Mouse (Mus musculus) lung, postnatal 10 days (tissue): ENCODE measurements around the gene BC035044.
A peak's percentile ranks its signal among the peaks of the same experiment; 100 is the strongest.
"Not testable (repeated sequence)": the region's sequence is repeated elsewhere in the genome, so short reads cannot be mapped to it uniquely, and the experiment has no call there.

ENCODE experiments used
- DNase-seq: peaks from one replicate; pipeline ENCODE4 v3.0.0; 2021

Gene BC035044

GRCm38 (mm10) chr6:128890948-128891355, at the start of gene BC035044:
BC035044 (minus strand) TSS chr6:128891126.
- DNase-seq, result no peak

GRCm38 (mm10) chr6:128935889-128936665, 45.2 kb upstream of the BC035044 start:
- DNase-seq, result not testable (repeated sequence)

DNA sequence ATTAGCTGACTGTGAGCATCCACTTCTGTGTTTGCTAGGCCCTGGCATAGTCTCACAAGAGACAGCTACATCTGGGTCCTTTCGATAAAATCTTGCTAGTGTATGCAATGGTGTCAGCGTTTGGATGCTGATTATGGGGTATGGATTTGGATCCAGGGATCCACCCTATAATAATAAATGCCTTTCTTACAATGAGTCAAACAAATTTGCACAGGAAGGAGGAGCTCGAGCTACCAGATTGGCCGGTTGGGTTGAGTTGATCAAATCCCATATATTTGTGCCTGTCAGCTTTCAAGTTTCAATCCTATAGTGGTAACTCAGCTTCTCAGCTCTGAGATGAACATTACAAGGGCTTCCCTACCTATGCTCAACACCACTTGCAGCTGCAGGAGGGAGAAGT, 43.2 kb upstream of the BC035044 start, which contains the start of gene Clec2g:
Clec2g (plus strand) TSS at position 301 of the 400 bp plus-strand sequence.
- DNase-seq, result not testable (repeated sequence)

GRCm38 (mm10) chr6:128933050-128933449, 42.1 kb upstream of the BC035044 start:
- DNase-seq, result no peak

DNA sequence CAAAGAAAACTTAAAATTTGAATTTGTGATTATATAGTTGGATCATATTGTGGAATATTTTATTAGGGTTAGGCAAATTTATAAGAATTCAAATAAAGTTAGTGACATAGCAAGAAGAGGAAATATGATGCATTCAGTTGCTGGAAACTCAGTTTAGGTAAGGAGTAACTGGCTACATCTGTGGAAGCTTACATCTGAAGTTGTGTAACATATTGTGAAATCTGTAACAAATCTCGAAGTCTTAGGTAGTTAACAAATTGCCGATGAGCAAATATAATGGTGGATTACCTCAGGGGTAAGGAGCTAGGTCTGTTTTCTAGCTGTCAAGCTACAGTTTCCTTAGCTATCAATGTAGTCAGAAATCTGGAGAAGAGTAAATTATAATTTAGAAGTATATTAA, 26.4 kb upstream of the BC035044 start:
- DNase-seq, result no peak

GRCm38 (mm10) chr6:128913598-128914254, 22.8 kb upstream of the BC035044 start:
- no peak for DNase-seq

- DNase-seq, result not testable (repeated sequence)
These were observed 10.0 kb upstream of the BC035044 start for GRCm38 (mm10) chr6:128900796-128901552.

DNA sequence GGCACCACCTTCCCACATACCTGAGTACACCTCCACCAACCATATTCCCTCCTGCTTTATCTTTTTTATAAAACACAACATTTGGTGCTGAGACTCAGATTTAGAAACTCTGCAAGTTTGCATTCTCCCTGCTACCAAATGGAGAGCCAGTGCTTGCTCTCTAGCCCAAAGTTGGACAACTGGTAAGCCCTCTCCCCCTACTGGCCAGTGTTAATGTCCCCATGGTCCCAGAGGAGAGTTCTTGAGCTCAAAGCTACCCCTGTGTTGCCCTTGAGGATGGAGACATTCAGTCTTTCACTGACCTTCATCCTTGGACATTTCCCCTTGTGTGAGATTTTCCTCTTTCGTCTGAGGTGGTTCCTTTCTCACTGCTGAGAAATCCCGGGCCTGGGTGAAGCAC, 9.1 kb upstream of the BC035044 start:
- no peak for DNase-seq

GRCm38 (mm10) chr6:128895404-128896001, 4.6 kb upstream of the BC035044 start:
- DNase-seq, result no peak

DNA sequence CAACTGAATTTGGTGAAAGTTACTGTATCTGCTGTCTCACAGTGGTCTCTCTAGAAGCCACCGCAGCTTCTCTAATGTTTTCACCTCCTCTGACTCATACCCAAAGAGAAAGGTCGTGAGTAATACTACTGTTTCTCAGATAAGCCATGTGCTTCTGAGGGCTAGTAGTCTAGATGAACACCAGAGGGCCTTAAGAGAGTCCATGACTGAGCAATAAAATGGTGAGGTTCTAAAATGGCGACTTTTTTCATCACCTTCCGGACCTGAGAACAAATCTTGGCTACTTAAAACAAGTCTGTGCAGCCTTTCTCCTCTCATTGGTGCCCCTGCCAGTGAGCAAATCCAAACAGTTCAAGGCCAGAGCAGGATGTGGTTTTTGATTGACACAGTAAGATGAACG, 2.1 kb downstream of the BC035044 start:
- no peak for DNase-seq

- DNase-seq, result peak; percentile 17
These were observed 3.7 kb downstream of the BC035044 start, which contains the start of gene Clec2i for GRCm38 (mm10) chr6:128887091-128887790. Clec2i (plus strand) TSS chr6:128887588.

- DNase-seq, result no peak
These were observed 18.9 kb downstream of the BC035044 start for GRCm38 (mm10) chr6:128871910-128872610.

- DNase-seq, result peak; percentile 22
These were observed 22.1 kb downstream of the BC035044 start for GRCm38 (mm10) chr6:128868861-128869260.

DNA sequence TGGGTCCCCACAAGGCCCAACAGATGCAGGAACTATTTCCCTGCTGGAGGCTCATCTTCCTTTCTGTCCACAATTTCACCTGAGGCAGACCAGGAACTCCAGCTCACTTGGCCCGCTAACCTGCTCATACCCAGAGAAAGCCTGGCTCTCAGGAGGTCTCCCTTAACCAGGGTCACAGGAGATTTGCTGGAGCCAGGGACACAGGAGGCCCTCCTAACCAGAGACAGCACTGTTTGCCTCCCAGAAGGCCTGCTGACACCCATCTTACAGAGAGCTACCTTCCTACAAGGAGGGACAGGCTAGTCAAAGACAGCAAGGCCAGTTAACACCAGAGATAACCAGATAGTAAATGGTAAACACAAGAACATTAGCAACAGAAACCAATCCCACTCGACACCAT, 33.0 kb downstream of the BC035044 start:
- DNase-seq, result no peak

GRCm38 (mm10) chr6:128856250-128856649, 34.7 kb downstream of the BC035044 start:
- DNase-seq, result peak; percentile 98

DNA sequence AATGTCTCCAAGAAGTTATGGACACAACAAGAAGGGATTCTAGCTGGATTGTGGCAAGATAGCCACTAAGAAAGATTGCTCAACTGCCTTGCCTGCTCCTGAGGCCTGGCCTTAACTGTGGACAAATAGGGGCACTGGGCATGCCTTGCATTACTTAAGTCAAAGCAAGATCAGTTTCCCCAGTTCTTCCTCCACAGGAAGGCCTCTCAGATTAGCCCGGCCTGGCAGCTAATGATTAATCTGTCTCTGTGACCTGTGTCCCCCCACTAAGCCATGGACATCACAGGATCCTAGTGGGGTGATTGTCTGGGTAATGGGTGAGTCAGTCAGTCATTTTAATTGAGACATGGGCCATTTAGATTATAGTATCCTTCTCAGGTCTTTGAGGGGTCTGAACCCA, 35.4 kb downstream of the BC035044 start:
- no peak for DNase-seq

- DNase-seq, result no peak
These were observed 36.0 kb downstream of the BC035044 start for GRCm38 (mm10) chr6:128854895-128855294.

DNA sequence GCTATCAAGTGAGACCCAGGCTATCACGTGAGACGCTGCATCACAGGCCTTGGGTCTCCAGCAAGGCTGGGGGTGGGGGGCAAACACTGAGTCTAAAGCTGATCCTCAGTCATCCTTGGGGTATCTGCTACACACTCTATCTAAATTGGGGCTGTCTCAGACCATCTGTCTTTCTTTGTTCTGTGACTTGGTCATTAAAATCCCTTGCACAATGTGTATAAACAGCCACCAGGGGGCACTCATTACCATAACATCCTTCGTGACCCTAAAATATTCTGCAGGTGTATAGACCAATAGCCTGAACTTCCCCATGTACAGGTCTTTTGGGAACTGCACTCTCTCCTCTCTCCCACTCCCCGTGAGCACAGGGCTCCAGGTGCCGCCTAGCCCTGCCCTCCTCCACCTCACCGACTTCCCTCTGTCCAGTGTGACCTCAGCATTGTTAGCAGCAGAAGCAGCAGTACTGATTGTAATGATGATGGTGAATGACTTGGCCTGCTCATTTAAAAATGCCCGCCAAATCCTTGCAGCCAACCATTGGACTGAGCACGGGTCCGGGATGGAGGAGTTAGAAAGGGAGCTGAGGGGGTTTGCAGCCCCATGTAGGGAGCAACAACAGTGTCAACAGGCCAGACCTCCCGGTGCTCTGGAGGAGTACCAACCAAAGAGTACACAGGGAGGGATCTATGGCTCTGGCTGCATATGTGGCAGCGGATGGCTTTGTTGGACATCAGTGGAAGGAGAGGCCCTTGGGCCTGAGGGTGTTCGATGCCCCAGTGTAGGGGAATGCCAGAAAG, 36.7 kb downstream of the BC035044 start:
- DNase-seq, result peak; percentile 79

DNA sequence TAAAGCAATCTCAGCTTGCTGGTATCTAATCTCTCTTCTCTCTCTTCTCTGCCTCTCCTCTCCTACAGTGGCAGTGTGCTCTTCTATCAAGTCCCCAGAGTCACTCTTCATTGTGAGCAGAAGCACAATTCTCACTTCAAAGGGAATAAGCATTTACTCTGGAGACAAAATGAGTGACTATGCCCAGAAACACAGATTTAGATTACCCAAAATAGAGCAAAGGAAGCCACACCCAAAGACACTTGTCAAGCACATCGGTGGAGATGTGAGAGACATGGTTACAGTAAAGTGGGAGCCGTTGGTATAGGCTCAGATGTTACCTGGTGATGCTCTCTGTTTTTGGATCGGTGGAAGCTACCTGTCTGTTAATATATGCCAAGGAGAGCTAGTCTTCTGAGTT, 38.2 kb downstream of the BC035044 start:
- DNase-seq, result no peak

DNA sequence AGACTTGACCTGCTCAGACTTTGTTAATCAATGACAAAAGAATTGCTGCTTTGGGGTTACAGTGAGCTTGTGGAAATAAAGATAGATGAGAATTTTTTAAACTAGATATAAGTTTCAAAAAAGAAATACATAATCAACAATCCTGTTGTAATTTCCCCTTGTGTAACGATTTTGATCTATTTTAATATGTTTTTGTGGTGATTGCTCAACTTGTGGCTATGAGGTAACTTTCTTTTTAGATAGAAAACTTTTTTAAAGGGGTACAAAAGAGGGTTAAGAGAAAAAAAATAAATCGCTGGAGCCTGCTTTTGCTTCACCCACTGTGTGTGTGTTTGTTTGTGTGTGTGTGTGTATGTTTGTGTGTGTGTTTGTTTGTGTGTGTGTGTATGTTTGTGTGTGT, 39.8 kb downstream of the BC035044 start:
- no peak for DNase-seq

DNA sequence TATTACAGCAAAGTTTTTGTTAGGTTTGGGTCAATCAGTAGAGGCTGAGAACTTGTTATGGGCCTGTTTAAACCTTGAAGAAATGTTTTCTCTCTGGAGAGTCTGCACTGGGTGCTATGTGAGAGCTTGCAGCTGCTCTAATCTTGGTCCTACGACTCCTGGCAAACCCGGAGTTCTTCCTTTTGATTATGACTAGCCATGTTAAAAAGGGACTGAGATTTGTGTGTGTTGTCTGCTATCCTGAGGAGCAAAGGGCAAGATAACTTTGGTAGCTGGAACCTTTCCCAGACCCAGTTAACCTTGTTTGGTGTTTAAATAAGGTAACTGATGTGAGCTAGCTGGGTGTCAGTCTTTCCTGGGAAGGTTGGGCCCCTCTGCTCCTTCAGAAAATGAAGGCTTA, 40.3 kb downstream of the BC035044 start:
- peak; percentile 88 for DNase-seq
